Mouse (Mus musculus) MEL (cell line): ENCODE results near the gene Tfap2d.

Experiments used
- CTCF ChIP-seq, 3 experiments: IDR thresholded peaks in 2 of 3; conservative IDR thresholded peaks in 1 of 3; 2 replicates each; pipeline ENCODE4 v1.5.1; 2011 to 2012; ENCODE audit warnings: low read length in 3 of 3, low read depth in 2 of 3, mild to moderate bottlenecking in 2 of 3, improper control_type of control experiment in 1 of 3, inconsistent platforms in 1 of 3, mixed read lengths in 1 of 3, moderate library complexity in 1 of 3; ENCODE audit not compliant: control insufficient read depth in 1 of 3, insufficient read depth in 1 of 3, poor library complexity in 1 of 3, severe bottlenecking in 1 of 3
- EP300 ChIP-seq, 2 experiments: IDR thresholded peaks; 2 replicates each; pipeline ENCODE4 v1.6.1; 2011; ENCODE audit warnings: improper control_type of control experiment in 2 of 2, low read length in 2 of 2, low read depth in 1 of 2, mild to moderate bottlenecking in 1 of 2
- GATA1 ChIP-seq: IDR thresholded peaks from 2 replicates; pipeline ENCODE4 v1.6.1; 2011; ENCODE audit warnings: low read depth, low read length, improper control_type of control experiment
- HCFC1 ChIP-seq: IDR thresholded peaks from 2 replicates; pipeline ENCODE4 v1.6.1; 2012; ENCODE audit warnings: low read depth, mild to moderate bottlenecking, inconsistent platforms, low read length, improper control_type of control experiment, moderate library complexity
- MYB ChIP-seq: IDR thresholded peaks from 2 replicates; pipeline ENCODE4 v1.6.1; 2011; ENCODE audit warnings: mild to moderate bottlenecking, low read depth, low read length, improper control_type of control experiment
- NRF1 ChIP-seq: IDR thresholded peaks from 2 replicates; pipeline ENCODE4 v1.6.1; 2014; ENCODE audit warnings: low read depth, mild to moderate bottlenecking, inconsistent platforms, low read length, improper control_type of control experiment, moderate library complexity; ENCODE audit not compliant: poor library complexity, insufficient read depth, severe bottlenecking
- POLR2A ChIP-seq, 2 experiments: IDR thresholded peaks; 2 replicates each; pipeline ENCODE4 v1.6.1; 2011 to 2012; ENCODE audit warnings: low read length in 2 of 2, mild to moderate bottlenecking in 2 of 2, control low read depth in 1 of 2, improper control_type of control experiment in 1 of 2, low read depth in 1 of 2, moderate library complexity in 1 of 2; ENCODE audit not compliant: control insufficient read depth in 1 of 2, insufficient read depth in 1 of 2, poor library complexity in 1 of 2
- POLR2AphosphoS2 ChIP-seq: IDR thresholded peaks from 2 replicates; pipeline ENCODE4 v1.6.1; 2011; ENCODE audit warnings: low read length, improper control_type of control experiment
- POLR2AphosphoS5 ChIP-seq: IDR thresholded peaks from 2 replicates; pipeline ENCODE4 v1.6.1; 2012; ENCODE audit warnings: low read depth, borderline replicate concordance, mild to moderate bottlenecking, inconsistent platforms, low read length, moderate library complexity, mixed read lengths
- RCOR1 ChIP-seq: IDR thresholded peaks from 2 replicates; pipeline ENCODE4 v1.6.1; 2012; ENCODE audit warnings: low read depth, mild to moderate bottlenecking, inconsistent platforms, low read length, improper control_type of control experiment
- ZMIZ1 ChIP-seq: IDR thresholded peaks from 2 replicates; pipeline ENCODE4 v1.6.1; 2012; ENCODE audit warnings: low read depth, mild to moderate bottlenecking, inconsistent platforms, low read length, improper control_type of control experiment, moderate library complexity

- no peak for TF ChIP-seq RCOR1
- no peak for TF ChIP-seq CTCF (IDR thresholded peaks at IDR 0.05 in 2 of 3, conservative IDR thresholded peaks at IDR 0.05 in 1 of 3; ENCODE audit: control insufficient read depth in 1 of 3, insufficient read depth in 1 of 3, low read depth in 2 of 3, low read length in 3 of 3, poor library complexity in 1 of 3, severe bottlenecking in 1 of 3)
- no peak for TF ChIP-seq GATA1
- TF ChIP-seq POLR2AphosphoS5, result no peak
- TF ChIP-seq POLR2A (IDR thresholded peaks at IDR 0.05; ENCODE audit: control insufficient read depth in 1 of 2, insufficient read depth in 1 of 2, low read depth in 1 of 2, low read length in 2 of 2, poor library complexity in 1 of 2), result no peak
- no peak for TF ChIP-seq ZMIZ1
- TF ChIP-seq HCFC1, result no peak
- no peak for TF ChIP-seq MYB
- no peak for TF ChIP-seq EP300 (IDR thresholded peaks at IDR 0.05; ENCODE audit: low read depth in 1 of 2, low read length in 2 of 2)
- TF ChIP-seq NRF1, result no peak
- no peak for TF ChIP-seq POLR2AphosphoS2
These were observed 937 bp downstream of the Tfap2d start for GRCm38 (mm10) chr1:19103776-19104142.
